10 mouse cellular contexts compared by ENCODE assay signal in the genomic region with DNA sequence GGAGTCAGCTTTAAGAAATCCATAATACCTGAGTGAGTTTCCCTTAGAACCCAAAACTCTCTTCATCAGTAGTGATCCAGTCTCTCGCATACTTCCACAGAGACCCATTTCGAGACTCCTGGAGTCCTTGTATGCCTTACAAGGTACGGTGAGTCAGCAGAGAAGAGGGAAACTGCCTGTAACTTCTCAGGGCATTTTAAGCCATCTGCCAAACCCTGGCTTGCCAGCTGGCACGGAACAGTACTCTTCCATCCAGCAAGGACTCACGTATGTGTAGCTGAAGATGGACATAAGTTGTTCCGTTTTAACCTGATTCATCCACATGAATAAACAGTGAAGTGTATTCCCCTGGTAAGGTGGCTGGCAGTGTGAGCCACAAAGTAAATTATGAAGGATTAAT.
A peak's percentile ranks its signal among the peaks of the same experiment; 100 is the strongest.
DNase-seq lines count a peak whose midpoint lies in the region; ATAC-seq and TF ChIP-seq lines count a peak whose summit lies in the region.
"Had no signal": no experiment of that assay in that cellular context is flagged by ENCODE, and none has a peak within 500 bp of the region (broad histone marks: within the 10 kb centered on the region; RNA-seq: fewer than 3 reads in every experiment).

No protein-coding gene starts in this region.

- no peak for ATAC-seq in kidney, embryonic 15.5 days (replicated peaks; ENCODE audit: low FRiP score)

- H3K4me3 ChIP-seq in kidney, adult 2 months (ENCODE audit: insufficient read depth, low read depth, low read length), result no peak overlapping the region
- no peak overlapping the region for H3K4me3 ChIP-seq in kidney, embryonic 15.5 days (replicated peaks)
- H3K4me3 ChIP-seq: heart, embryonic 13.5 days had no signal

- no peak for TF ChIP-seq POLR2A in kidney, adult 2 months (IDR thresholded peaks at IDR 0.05; ENCODE audit: low read depth, low read length)

- H3K9me3 ChIP-seq in kidney, embryonic 15.5 days (replicated peaks), result no peaks in the 10 kb centered on the region
- H3K9me3 ChIP-seq: heart, embryonic 13.5 days had no signal

- H3K4me2 ChIP-seq in kidney, embryonic 15.5 days, result no peak overlapping the region
- H3K4me2 ChIP-seq: heart, embryonic 13.5 days had no signal

- H3K36me3 ChIP-seq in kidney, adult 2 months (ENCODE audit: control insufficient read depth, insufficient read depth, low read length), result no peaks in the 10 kb centered on the region
- no peaks in the 10 kb centered on the region for H3K36me3 ChIP-seq in kidney, embryonic 15.5 days
- H3K36me3 ChIP-seq: heart, embryonic 13.5 days had no signal

- WGBS in kidney, adult 2 months, result 85% methylated on average over 6 of the region's 6 CpGs
- 89% methylated on average over 6 of the region's 6 CpGs for WGBS in kidney, embryonic 15.5 days

- H3K4me1 ChIP-seq in kidney, adult 2 months (ENCODE audit: control insufficient read depth, insufficient read depth, low read length), result no peaks in the 10 kb centered on the region
- no peaks in the 10 kb centered on the region for H3K4me1 ChIP-seq in kidney, embryonic 15.5 days

- DNase-seq in kidney, adult 18-20 months, result peak; percentile 27
- no peak for DNase-seq in kidney, adult 2 months
- DNase-seq in adrenal gland, adult 8-10 months, result peak; percentile 66
- DNase-seq in gonadal fat pad, adult 2 months (ENCODE audit: low read depth), result peak; percentile 44
- peak; percentile 13 for DNase-seq in skeletal muscle tissue, adult 2 months (ENCODE audit: low read depth, low spot score)
- DNase-seq in spleen, postnatal 14 days (ENCODE audit: low spot score in 2 of 2), result no peak
- DNase-seq in kidney, postnatal 14 days, result no peak

- no peaks in the 10 kb centered on the region for H3K27me3 ChIP-seq in kidney, adult 2 months (replicated peaks; ENCODE audit: control insufficient read depth, insufficient read depth, low read length)
- H3K27me3 ChIP-seq in kidney, embryonic 15.5 days, result no peaks in the 10 kb centered on the region
- H3K27me3 ChIP-seq: heart, embryonic 13.5 days had no signal

- no peak overlapping the region for H3K9ac ChIP-seq in kidney, embryonic 15.5 days
- H3K9ac ChIP-seq: heart, embryonic 13.5 days had no signal

- no peak overlapping the region for H3K27ac ChIP-seq in kidney, adult 2 months (ENCODE audit: insufficient read depth, low read depth, low read length)
- H3K27ac ChIP-seq in kidney, embryonic 15.5 days, result no peak overlapping the region
- H3K27ac ChIP-seq: heart, embryonic 13.5 days; macrophage had no signal

- no peak for TF ChIP-seq CTCF in kidney, adult 2 months (conservative IDR thresholded peaks at IDR 0.05; ENCODE audit: insufficient read depth, insufficient read length, low read depth, low read length)

Comparison
In these comparisons a context has a peak if more than half of its experiments do, and no peak if none do; other contexts are left out.
1. DNase-seq: peak in kidney, adult 18-20 months (single experiment), adrenal gland, adult 8-10 months (single experiment), gonadal fat pad, adult 2 months (single experiment) and skeletal muscle tissue, adult 2 months (single experiment); none in kidney, adult 2 months (single experiment), spleen, postnatal 14 days (0 of 2) and kidney, postnatal 14 days (single experiment).